Mouse (Mus musculus) left cerebral cortex, adult 2 months (tissue): ENCODE measurements at regions not wholly inside any gene's neighbourhood (a gene's known extent, or its start where the extent isn't known, plus 50 kb on each side); places are given as distances from the start of the nearest gene placed in this dataset.
"Not testable (repeated sequence)": the region's sequence is repeated elsewhere in the genome, so short reads cannot be mapped to it uniquely, and the experiment has no call there.

Experiments used
- DNase-seq, 2 experiments: peaks; one replicate each; pipeline ENCODE4 v3.0.0; 2021 to 2022; ENCODE audit warnings: low spot score in 2 of 2, mixed read lengths in 1 of 2; ENCODE audit errors: extremely low spot score in 1 of 2
- H3K27ac ChIP-seq: fragments of 200-600 bp; 2 replicates; pipeline ENCODE4 v1.8.1; 2022
- H3K4me3 ChIP-seq: fragments of 200-600 bp; 2 replicates; pipeline ENCODE4 v1.8.1; 2022
- CTCF ChIP-seq: fragments of 200-600 bp; IDR thresholded peaks from 2 replicates; pipeline ENCODE4 v1.8.1; 2022; ENCODE audit warnings: antibody characterized with exemption, mild to moderate bottlenecking, moderate library complexity
- intact Hi-C: fragments of 180-260 bp; cut with DNase I; formaldehyde crosslinking; loops from one replicate; pipeline ENCODE4 v1.15.1; 2025

DNA sequence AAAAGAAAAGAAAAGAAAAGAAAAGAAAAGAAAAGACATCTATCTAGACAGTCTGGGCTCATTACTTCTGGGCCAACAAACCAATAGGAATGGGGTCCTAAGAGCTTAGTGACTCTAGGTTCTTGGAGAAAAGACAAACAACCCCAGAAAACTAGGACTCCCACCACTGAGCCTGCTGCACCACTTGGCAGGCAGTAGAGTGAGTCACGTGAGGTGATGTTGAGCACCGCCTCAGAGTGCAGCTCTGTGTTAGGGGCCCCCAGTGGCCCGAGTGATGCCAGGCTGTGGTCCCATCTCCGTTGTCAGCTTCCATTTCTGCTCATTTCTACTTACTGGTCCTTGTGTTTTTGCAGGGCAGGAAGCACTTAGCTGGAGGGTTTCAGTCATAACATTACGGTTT is 439.7 kb downstream of the Tcerg1l start:
- DNase-seq = no peak
- H3K4me3 ChIP-seq = no peak overlapping the region
- intact Hi-C loops = no loop called here
- TF ChIP-seq CTCF = no peak
- H3K27ac ChIP-seq = no peak overlapping the region

DNA sequence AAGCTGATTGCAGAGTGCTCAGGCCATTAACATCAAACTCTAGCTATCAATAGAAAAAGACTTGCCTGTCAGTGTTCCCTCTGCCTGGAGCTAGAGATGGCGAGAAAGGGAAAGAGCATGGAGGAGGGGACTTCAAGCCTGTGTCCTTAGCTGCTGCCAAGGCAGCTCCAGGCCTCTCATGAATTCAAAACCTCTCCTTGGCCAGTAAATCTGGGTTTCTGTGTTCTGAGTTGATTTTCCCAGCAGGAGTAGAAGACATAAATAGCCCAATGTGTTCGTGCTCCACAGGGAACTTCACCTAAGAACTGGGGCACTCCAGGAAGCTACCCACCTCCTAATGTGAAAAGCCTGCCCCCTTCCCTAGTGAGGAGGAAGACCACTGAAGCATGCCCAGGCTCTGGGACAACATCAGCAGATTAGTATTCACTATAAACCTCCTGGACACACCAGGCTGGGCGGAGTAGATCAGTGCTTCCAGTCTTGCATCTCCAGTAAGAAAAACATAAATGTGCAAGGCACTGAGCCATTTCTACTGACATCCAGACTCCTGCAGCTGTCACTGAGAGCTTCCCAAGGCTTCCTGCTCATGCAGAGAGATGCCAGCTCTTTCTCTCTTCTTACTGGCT is 433.9 kb downstream of the Tcerg1l start:
- intact Hi-C loops = no loop called here
- no peak for TF ChIP-seq CTCF
- no peak overlapping the region for H3K4me3 ChIP-seq
- H3K27ac ChIP-seq = no peak overlapping the region; the same call in 1 of the 2 replicates
- peak; percentile 11 for DNase-seq

DNA sequence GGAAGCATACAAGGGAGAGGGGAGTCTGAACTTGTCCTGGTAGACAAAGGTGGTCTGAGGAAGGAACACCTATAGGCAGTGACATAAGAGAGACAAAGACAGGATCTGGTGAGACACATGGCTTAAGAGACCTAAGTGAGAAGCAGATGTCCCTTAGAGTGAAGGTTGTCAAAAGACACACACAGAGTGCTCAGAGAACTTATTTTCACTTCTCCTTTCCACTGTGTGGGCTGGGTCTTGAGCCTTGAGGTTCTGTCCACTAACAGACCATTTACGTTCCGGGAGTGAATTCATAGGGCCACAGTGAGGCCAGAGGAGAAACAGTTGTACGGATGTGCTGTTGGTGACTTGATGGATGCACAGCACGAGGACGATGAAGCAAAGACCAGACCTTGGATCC is 422.8 kb downstream of the Tcerg1l start:
- DNase-seq = no peak
- H3K4me3 ChIP-seq = no peak overlapping the region
- no peak overlapping the region for H3K27ac ChIP-seq
- no peak for TF ChIP-seq CTCF
- intact Hi-C loops = no loop called here

DNA sequence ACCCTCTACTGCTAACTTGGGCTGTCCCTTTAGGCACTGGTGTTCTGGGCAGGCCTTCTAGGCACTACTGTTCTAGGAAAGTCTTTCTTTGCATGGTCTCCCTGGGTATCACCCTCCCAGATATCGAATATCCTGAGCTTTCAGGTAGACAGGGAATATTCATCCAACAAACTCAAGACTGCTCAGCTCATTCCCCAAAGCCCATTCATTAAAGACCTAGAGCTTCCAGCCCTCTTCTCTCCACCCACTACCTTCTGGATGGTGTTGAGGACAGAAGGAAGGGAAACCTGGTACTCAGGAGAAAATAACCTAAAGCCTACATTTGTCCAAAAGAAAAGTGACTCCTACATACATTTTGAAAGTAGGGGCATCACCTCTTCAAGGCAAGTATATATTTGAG is 420.0 kb downstream of the Tcerg1l start:
- intact Hi-C loops = no loop called here
- no peak for TF ChIP-seq CTCF
- Histone ChIP-seq H3K27ac (no peak overlapping the region), H3K4me3 (no peak overlapping the region)
- DNase-seq = no peak

DNA sequence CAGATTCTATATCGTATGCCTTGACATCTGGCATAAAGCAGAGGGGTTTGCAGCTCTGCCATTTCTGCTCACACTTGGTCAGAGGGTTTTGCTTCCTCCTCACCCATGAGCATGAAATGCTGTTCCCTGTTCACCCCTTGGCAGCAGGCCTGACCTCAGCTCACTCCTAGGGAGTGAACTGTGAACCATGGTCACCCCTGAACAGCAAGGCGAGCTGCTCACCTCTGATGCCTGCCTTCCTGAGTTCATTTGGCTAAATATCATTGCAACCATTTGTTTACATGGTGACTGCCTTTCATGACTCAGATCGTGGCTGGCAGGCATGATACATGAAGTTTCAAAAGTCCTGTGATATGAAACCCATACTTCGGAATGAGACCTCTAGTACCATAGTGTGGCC is 418.2 kb downstream of the Tcerg1l start:
- no peak for DNase-seq
- intact Hi-C loops = no loop called here
- no peak for TF ChIP-seq CTCF
- Histone ChIP-seq H3K4me3 (no peak overlapping the region), H3K27ac (no peak overlapping the region)

DNA sequence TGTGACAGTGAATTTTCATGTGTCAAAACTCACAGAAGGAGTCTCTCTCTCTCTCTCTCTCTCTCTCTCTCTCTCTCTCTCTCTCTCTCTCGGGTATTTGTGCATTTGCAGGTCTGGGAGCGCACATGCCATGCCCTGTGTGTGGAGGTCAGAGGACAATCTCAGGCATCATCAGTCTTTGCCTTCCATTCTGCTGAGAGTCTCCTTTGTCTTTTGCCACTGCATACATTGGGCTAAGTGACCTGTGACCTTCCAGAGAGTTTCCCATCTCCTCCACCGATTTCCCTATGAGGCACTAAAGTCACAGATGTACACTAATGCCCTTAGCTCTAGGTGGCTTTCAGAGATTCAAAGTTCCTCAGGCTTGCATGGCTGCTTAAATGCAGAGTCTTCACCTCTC is 391.7 kb downstream of the Tcerg1l start:
- no peak overlapping the region for H3K27ac ChIP-seq
- no peak for TF ChIP-seq CTCF
- no peak for DNase-seq
- intact Hi-C loops = no loop called here
- no peak overlapping the region for H3K4me3 ChIP-seq

DNA sequence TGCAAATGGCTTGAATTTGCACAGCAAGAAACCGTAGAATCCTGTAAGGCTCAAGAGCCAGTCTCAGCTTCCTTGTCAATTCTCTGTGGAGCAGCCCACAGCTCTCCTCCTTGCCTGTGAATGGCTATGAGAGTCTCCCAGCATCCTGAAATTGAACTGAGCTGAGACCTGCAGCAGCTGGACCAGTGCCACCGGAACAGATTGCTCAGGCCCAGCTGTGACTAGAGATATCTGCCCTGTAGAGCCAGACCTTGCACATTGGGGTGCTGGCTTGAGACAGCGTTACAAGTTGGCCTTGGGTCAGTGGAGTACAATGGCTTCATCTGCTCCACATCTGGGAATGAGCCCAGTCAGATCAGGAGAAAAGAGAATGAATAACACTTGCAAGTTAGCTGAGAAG is 390.6 kb downstream of the Tcerg1l start:
- DNase-seq = peak in 1 of 2 experiments; percentile 12
- no peak overlapping the region for H3K27ac ChIP-seq
- H3K4me3 ChIP-seq = no peak overlapping the region
- TF ChIP-seq CTCF = no peak
- intact Hi-C loops = no loop called here

DNA sequence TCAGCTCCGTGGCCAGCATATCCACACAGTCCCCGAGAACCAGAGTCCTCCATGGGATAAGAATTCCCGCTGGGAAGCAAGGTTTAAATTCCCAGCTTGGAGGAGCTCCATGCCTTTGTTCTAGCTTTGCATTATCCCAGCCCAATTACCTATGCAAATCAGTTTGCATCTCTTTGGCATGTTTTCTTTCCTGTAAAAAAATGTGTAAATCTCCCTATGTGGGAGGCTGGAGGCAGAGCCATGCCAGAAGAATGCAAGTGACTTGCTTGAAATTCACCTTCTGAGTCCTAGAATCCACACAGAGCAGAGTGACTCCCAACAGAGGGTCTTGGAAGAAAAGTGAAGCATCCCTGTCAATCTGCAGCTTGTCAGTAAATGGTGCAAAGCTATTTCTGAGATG is 388.9 kb downstream of the Tcerg1l start:
- TF ChIP-seq CTCF = no peak
- no peak overlapping the region for H3K27ac ChIP-seq
- H3K4me3 ChIP-seq = no peak overlapping the region
- intact Hi-C loops = no loop called here
- DNase-seq = no peak

DNA sequence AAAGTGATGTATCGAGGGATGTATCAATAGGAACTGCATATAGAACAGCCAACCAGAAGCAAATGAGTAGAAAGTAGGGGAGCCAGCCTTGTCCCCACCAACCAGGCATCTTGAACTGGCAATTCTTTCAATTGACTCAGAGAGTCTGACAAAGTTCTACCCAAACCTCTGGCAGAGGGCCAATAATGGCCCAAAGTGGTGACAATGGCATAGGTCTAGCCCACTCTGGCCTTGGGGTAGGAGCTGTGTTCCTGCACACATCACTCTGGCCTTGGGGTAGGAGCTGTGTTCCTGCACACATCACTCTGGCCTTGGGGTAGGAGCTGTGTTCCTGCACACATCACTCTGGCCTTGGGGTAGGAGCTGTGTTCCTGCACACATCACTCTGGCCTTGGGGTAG is 373.5 kb downstream of the Tcerg1l start:
- H3K4me3 ChIP-seq, intact Hi-C loops, H3K27ac ChIP-seq, DNase-seq: not testable (repeated sequence)

DNA sequence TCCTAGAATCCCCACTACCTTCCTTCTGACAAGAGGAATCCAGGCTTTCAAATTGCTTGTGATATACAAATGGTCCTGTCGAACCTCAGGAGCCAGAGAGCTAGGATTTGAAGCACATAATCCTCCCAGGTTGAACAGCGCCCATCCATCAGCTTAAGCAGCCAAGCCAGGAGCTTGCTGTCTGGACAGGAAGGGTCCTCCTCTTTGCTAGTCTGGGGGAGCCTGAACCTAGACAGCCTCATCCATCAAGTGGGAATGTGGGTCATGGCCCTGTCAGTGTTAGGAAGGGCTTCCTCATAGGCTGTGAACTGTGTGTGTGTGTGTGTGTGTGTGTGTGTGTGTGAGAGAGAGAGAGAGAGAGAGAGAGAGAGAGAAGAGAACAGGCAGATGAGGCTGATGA is 345.8 kb downstream of the Tcerg1l start:
- intact Hi-C loops = no loop called here

DNA sequence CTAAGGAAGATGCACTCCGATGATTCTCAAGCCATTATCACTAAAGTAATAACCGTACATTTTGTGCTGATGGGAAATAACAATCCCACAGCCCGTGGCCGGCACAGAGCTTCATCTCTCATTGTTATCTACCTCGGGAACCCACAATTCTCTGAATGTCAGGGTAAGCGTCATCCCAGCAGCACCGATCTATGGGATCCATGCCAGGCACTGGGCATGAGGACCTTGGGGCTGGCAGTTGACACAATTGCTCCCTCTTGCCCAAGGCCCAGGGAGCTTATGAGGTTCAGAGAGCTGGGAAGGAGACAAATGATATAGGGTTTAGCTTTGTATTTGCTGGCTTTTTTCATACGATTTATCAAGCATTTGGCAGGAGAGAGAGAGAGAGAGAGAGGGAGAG is 342.8 kb downstream of the Tcerg1l start:
- no peak for TF ChIP-seq CTCF
- intact Hi-C loops = no loop called here
- no peak overlapping the region for H3K27ac ChIP-seq
- H3K4me3 ChIP-seq = no peak overlapping the region
- DNase-seq = no peak

More for the DNA sequence above, 345.8 kb downstream of the Tcerg1l start:
- no peak for TF ChIP-seq CTCF
- DNase-seq = no peak
- Histone ChIP-seq H3K27ac (no peak overlapping the region), H3K4me3 (no peak overlapping the region)

DNA sequence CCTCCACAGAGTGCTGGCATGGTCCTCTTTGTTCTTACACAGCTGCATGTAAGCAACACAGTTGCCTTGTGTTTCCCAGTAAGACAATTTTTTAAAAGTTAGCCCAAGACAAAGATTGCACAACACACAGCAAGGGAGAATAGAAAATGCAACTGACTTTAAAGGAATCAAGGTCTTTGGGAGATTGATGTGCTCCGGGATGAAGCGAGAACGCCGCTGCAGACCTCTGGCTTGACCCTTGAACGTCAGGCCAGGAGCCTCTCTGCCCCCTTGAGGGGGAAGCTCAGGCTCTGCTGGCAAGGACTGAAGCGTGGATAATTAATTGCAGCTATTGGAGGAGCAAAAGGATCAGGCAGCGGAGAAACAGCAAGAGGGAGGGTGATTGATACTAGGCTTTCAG is 336.4 kb downstream of the Tcerg1l start:
- Histone ChIP-seq H3K27ac (no peak overlapping the region), H3K4me3 (no peak overlapping the region)
- no peak for TF ChIP-seq CTCF
- intact Hi-C loops = no loop called here
- no peak for DNase-seq

DNA sequence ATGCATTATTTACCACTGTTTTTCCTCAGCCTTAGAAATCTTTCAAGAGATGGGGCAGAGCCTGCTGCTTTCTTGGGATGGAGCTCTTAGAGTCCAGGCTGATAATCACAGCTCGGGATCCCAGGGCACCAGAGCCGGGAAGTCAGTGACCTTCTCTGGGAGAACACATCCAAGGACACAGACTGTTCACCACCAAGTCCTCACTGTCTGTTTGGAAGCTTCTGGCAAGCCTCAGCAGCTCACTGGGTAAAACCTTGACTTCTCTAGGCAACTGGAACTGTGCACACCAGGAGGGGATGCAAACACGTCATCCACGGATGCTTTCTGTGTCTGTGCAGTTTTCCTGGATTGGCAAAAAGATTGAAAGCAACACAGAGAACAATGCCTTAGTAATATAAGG is 330.6 kb downstream of the Tcerg1l start:
- Histone ChIP-seq H3K4me3 (no peak overlapping the region), H3K27ac (no peak overlapping the region)
- no peak for TF ChIP-seq CTCF
- DNase-seq = no peak
- intact Hi-C loops = no loop called here
